Mouse (Mus musculus) hindbrain, postnatal 0 days (tissue): ENCODE results near the gene Knl1. TPM values are rescaled to one million over a fixed set of nuclear protein-coding genes. Genes with fewer than 3 reads are reported as not detected.
A peak's percentile ranks its signal among the peaks of the same experiment; 100 is the strongest.

ENCODE experiments used
- ATAC-seq: fragments of 200-750 bp; cut with Nextera tagmentation; 2 replicates; pipeline ENCODE4 v1.8.0; 2017; ENCODE audit warnings: mild to moderate bottlenecking, moderate TSS enrichment, moderate library complexity
- DNase-seq: peaks from one replicate; pipeline ENCODE4 v3.0.0-alpha.2; 2015; ENCODE audit warnings: low spot score
- H3K27ac ChIP-seq: fragments of 300-500 bp; sonication (generic); 2 replicates; pipeline ENCODE4 v1.5.1; 2014; ENCODE audit warnings: mild to moderate bottlenecking
- H3K27me3 ChIP-seq: fragments of 300-500 bp; sonication (generic); 2 replicates; pipeline ENCODE4 v1.6.1; 2014; ENCODE audit warnings: low read length, mixed read lengths; ENCODE audit not compliant: insufficient read depth
- H3K36me3 ChIP-seq: fragments of 300-500 bp; sonication (generic); 2 replicates; pipeline ENCODE4 v1.6.1; 2014; ENCODE audit warnings: low read length, mixed read lengths; ENCODE audit not compliant: insufficient read depth
- H3K4me1 ChIP-seq: fragments of 300-500 bp; sonication (generic); 2 replicates; pipeline ENCODE4 v1.6.1; 2014; ENCODE audit warnings: antibody characterized with exemption, low read length, mixed read lengths; ENCODE audit not compliant: insufficient read depth
- H3K4me2 ChIP-seq: fragments of 300-500 bp; sonication (generic); 2 replicates; pipeline ENCODE4 v1.6.1; 2014; ENCODE audit warnings: low read depth, mild to moderate bottlenecking, low read length, moderate library complexity, mixed read lengths
- H3K4me3 ChIP-seq: fragments of 300-500 bp; sonication (generic); 2 replicates; pipeline ENCODE4 v1.5.1; 2014; ENCODE audit warnings: low read length
- H3K9ac ChIP-seq: fragments of 300-500 bp; sonication (generic); replicated peaks from 2 replicates; pipeline ENCODE4 v1.6.1; 2014; ENCODE audit warnings: mild to moderate bottlenecking, low read length, moderate library complexity, mixed read lengths
- H3K9me3 ChIP-seq: fragments of 300-500 bp; sonication (generic); 2 replicates; pipeline ENCODE4 v1.6.1; 2016; ENCODE audit warnings: low read length, mixed read lengths
- CTCF ChIP-seq: IDR thresholded peaks from 2 replicates; pipeline ENCODE4 v1.5.1; 2016; ENCODE audit warnings: antibody characterized with exemption, control low read depth, low read depth
- WGBS: fragments of 180-500 bp; shearing (Covaris S2); extraction: QIAGEN DNeasy Blood & Tissue Kit; methylation state at CpG from one replicate; pipeline ENCODE4 v1.1.7; 2014; 5-methylcytosine and 5-hydroxymethylcytosine counted together
- polyA plus RNA-seq: library from polyadenylated mRNA; unstranded; fragments of >200 nt; fragmentation: Nextera tagmentation; extraction: Ambion mirVana; gene quantifications from 2 replicates; pipeline ENCODE4 v1.2.1, GENCODE M21; 2015
- total RNA-seq: library from RNA; depleted of rRNA; stranded (reverse); fragments of >200 nt; gene quantifications from 2 replicates; pipeline ENCODE4 v1.2.3, GENCODE M21; 2014

Knl1 gene
- total and polyA plus RNA-seq, 2 experiments from 2014 or later = 3.0 to 10.0 TPM

DNA sequence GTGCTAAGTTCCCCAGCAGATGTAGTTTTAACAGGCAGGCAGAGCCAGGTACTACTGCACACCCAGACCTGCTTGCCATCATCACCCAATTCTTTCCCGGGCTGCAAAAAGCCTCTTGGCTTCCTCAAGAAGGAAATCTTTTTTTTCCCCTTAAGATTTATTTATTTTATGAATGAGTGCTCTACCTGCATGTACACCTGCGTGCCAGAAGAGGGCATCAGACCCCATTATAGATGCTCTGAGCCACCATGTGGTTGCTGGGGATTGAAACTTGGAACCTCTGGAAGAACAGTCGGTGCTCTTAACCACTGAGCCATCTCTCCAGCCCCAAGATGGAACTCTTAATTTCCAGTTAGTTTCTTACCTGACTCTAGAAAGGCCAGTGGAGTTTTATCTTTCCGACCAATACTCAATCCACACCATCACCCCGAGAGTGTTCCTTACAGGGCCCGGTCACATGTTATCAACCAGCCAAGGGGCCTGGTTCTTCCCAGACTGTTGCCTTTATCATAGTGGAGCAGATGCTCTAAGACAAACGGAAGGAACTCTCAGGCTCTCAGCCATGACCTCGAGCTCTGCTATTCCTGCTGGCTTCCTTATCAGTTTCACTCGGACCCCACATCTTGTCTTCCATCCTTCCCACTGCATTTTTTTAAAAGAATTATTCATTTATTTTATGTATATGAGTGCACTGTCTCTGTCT lies 22.2 kb upstream of the Knl1 start:
- no peaks in the 10 kb centered on the region for H3K27me3 ChIP-seq
- H3K9ac ChIP-seq = no peak overlapping the region
- H3K9me3 ChIP-seq = no peaks in the 10 kb centered on the region
- no peak overlapping the region for H3K4me2 ChIP-seq
- ATAC-seq = no peak
- 72% methylated on average over 9 of the region's 9 CpGs for WGBS
- TF ChIP-seq CTCF = peak; percentile 61
- no peak for DNase-seq
- H3K36me3 ChIP-seq = peaks cover 23% of the 10 kb centered on the region
- peaks cover 4% of the 10 kb centered on the region for H3K4me1 ChIP-seq
- no peak overlapping the region for H3K4me3 ChIP-seq
- H3K27ac ChIP-seq = no peak overlapping the region

DNA sequence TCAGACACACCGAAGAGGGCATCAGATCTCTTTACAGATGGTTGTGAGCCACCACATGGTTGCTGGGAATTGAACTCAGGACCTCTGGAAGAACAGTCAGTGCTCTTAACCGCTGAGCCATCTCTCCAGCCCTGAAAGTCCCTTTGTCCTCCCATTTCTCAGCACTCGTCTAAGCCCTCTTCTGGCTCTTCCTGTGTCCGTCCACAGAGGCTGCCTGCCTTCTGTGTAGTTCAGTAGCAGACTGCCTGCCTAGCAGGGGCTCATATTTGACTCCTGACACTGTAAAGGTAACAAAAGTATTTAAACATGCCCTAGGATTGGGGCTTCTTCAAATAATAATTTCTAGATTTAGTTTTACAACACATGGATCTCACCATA lies 21.7 kb upstream of the Knl1 start:
- no peak for TF ChIP-seq CTCF
- no peak overlapping the region for H3K4me2 ChIP-seq
- no peak for DNase-seq
- peaks cover 23% of the 10 kb centered on the region for H3K36me3 ChIP-seq
- H3K9me3 ChIP-seq = no peaks in the 10 kb centered on the region
- H3K9ac ChIP-seq = no peak overlapping the region
- H3K27ac ChIP-seq = no peak overlapping the region
- H3K27me3 ChIP-seq = no peaks in the 10 kb centered on the region
- H3K4me1 ChIP-seq = peaks cover 4% of the 10 kb centered on the region
- H3K4me3 ChIP-seq = no peak overlapping the region
- no peak for ATAC-seq
- 74% methylated on average over 4 of the region's 4 CpGs for WGBS

DNA sequence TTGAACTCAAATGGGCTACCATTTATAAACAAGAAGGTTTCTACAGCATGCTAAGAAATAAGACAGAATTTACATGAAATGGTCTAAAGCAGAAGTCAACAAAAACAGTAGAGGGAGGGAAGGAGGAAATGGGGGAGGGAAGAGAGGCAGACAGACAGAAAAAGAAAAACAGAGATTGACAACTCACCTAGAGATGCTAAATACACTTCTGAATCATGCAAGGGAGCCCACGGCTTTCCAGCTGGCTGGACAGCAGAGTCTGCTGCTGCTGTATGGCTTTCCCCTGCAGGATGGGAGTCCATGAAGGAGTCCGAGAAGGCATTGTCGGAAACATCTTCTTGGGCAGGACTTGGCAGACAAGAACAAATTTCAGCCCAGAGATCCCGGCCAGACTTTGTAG lies 20.0 kb upstream of the Knl1 start:
- TF ChIP-seq CTCF = no peak
- DNase-seq = no peak
- no peak overlapping the region for H3K4me3 ChIP-seq
- peaks cover 7% of the 10 kb centered on the region; the same call in 1 of the 2 replicates for H3K36me3 ChIP-seq
- no peak for ATAC-seq
- no peaks in the 10 kb centered on the region for H3K27me3 ChIP-seq
- no peak overlapping the region for H3K9ac ChIP-seq
- H3K9me3 ChIP-seq = no peaks in the 10 kb centered on the region
- no peak overlapping the region for H3K4me2 ChIP-seq
- peaks cover 4% of the 10 kb centered on the region for H3K4me1 ChIP-seq
- WGBS = 90% methylated on average over 4 of the region's 4 CpGs
- no peak overlapping the region for H3K27ac ChIP-seq

DNA sequence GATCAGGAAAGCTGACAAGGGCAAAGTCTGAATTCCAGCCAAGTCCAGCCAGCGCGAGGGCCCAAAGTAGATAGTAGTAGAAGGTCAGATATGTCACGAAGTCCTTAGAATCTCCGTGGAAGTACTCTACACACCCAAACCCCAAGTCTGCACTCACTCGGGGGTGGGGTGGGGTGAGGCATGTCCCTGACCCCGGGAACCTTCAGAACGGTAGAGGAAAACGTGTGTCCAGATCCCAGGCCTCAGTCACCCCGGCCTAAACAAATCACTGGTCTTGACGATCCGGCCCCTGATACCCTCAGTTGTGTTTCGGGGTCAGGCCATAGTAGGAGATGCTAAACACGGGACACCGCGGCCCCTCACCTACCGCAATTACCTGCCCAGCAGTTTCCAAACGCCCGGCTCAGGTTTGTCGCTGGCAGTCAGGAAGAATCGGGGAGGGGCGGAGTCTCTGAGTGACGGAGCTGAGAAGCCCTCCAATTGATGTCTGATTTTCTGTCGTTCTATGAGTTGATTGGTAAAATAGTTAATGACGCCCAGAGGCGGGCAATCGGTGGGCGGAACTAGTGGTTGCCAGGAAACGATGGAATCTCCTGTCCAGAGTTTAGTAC lies 17.9 kb upstream of the Knl1 start, which contains the start of gene Ccdc32:
Gene Ccdc32, minus strand, starts transcription at position 453 of the 611 bp plus-strand sequence.
- Histone ChIP-seq H3K4me3 (peak within 1 kb of the TSS; percentile 73), H3K36me3 (no peaks in the 10 kb centered on the region), H3K27me3 (no peaks in the 10 kb centered on the region), H3K9ac (peak within 1 kb of the TSS; percentile 80), H3K4me1 (peaks cover 4% of the 10 kb centered on the region), H3K4me2 (peak within 1 kb of the TSS; percentile 93), H3K27ac (no peak within 1 kb of the TSS), H3K9me3 (no peaks in the 10 kb centered on the region)
- TF ChIP-seq CTCF = no peak
- DNase-seq (peak; percentile 96), ATAC-seq (peak; percentile 97)
- WGBS = under 1% methylated on average over 28 of the region's 28 CpGs

DNA sequence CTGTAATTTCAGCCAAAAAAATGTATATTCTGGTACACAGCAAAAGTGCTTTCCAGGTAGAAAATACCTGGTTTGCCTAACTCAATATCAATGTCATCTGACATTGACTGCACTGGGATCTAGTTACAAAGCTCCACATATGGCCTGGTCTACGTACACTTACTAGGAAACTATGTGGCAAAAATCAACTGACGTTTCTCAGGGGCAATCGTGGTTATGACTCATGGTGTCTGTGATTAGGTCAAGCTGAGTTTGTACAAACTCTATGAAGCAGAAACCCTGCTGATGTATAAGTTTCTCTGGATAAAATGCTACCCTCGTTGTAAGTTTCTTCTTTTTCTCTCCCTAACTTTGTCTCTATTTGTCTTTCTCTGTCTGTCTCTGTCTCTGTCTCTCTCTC lies 14.7 kb upstream of the Knl1 start:
- Histone ChIP-seq H3K27me3 (no peaks in the 10 kb centered on the region), H3K4me2 (no peak overlapping the region), H3K36me3 (peaks cover under 1% of the 10 kb centered on the region; the same call in 1 of the 2 replicates), H3K27ac (no peak overlapping the region), H3K4me3 (no peak overlapping the region), H3K9me3 (no peaks in the 10 kb centered on the region), H3K4me1 (peaks cover 4% of the 10 kb centered on the region), H3K9ac (no peak overlapping the region)
- 70% methylated on average over 4 of the region's 4 CpGs for WGBS
- TF ChIP-seq CTCF = no peak
- ATAC-seq (no peak), DNase-seq (no peak)

DNA sequence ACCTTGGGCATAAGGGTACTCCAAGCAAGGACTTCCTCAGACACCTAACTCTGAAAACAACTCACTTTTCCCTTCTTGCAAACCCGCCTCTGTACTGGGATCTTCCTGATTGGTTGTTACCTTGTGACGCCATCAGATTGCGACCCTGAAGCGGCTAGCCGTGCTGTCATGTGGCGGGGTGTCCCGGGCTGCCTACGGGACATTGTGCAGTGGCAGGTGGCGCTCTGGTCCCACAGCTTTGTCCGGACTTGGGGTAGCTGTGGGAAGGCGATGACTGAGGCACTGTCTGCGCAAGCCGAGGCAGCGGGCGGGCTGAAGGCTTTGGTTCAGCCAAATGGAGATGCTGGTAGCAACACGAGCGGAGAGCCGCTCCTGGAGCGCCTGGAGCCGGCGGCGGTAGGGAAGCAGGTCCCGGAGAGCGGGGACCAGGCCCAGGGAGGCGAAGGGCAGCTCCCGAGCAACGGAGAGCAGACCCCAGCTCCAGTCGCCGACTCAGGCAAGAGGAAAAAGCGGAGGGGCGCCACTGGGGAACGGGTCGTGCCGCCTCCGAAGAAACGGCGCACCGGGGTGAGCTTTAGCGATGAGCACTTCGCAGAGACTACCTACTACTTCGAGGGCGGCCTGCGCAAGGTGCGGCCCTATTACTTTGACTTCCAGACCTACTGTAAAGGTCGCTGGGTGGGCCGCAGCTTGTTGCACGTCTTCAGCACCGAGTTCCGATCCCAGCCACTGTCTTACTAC lies 12.1 kb upstream of the Knl1 start, which contains the start of gene Rpusd2:
Gene Rpusd2, plus strand, starts transcription at position 135 of the 741 bp plus-strand sequence.
- H3K9me3 ChIP-seq = no peaks in the 10 kb centered on the region
- under 1% methylated on average over 48 of the region's 49 CpGs for WGBS
- H3K4me3 ChIP-seq = peak within 1 kb of the TSS; percentile 94
- DNase-seq (peak; percentile 98), ATAC-seq (peak; percentile 96)
- peak within 1 kb of the TSS; percentile 91 for H3K4me2 ChIP-seq
- H3K9ac ChIP-seq = peak within 1 kb of the TSS; percentile 73
- TF ChIP-seq CTCF = peak; percentile 33; the same call in 1 of the 2 replicates
- H3K4me1 ChIP-seq = no peaks in the 10 kb centered on the region
- peaks cover 16% of the 10 kb centered on the region; the same call in 1 of the 2 replicates for H3K36me3 ChIP-seq
- H3K27me3 ChIP-seq = no peaks in the 10 kb centered on the region
- peak within 1 kb of the TSS; percentile 89 for H3K27ac ChIP-seq
